Mouse (Mus musculus): Measurements from ENCODE around the gene Zc3h18.

DNA sequence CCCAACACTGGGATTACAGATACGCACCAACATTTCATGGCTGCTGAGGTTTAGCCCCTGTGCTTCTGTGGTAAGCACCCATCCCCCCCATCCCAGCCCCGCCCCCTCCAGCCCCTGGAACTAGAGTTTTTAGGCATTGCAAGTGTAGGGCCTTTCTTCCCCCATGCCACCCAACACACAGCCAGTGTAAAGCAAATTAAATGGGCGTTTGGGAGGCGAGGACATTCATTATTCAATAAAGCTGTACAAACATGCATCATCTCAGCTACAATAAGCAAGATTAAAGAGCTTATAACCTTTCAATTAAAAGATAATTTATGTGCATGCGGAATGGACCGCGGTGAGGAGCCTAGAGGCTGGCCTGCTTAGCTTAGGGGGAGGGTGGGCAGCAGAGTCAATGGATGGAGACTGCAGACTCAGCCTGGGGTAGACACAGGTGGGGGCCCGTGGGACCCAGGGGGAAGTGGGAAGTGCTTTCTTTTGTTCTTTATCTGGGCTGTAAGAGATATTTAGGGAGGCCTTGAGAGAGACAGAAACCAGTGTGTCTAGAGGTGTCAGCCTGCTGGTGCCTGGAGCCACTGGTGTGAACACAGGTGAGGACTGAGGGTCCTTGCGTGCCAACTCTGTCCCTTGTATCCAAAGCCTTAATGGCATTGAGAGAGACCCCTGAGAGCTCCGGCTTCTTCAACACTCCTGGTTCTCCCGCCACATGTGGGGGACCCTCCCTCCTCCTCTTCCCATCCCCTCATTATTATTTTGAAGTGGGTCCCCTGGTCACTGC is 25.9 kb upstream of the Zc3h18 start:
- TF ChIP-seq CTCF (IDR thresholded peaks at IDR 0.05) (no peak), EP300 (IDR thresholded peaks at IDR 0.05) (no peak)
